ENCODE assay signal across 29 mouse cellular contexts in genomic region chr11:117111967-117112648, GRCm38 (mm10). TPM values are rescaled to one million over a fixed set of nuclear protein-coding genes. Genes with fewer than 3 reads are reported as not detected.
DNase-seq lines count a peak whose midpoint lies in the region; ATAC-seq and TF ChIP-seq lines count a peak whose summit lies in the region.
"Had no signal": no experiment of that assay in that cellular context is flagged by ENCODE, and none has a peak within 500 bp of the region (broad histone marks: within the 10 kb centered on the region; RNA-seq: fewer than 3 reads in every experiment).

No protein-coding gene starts in this region.

- H3K4me2 ChIP-seq in limb, embryonic 15.5 days: no peak overlapping the region
- H3K4me2 ChIP-seq: embryonic facial prominence, embryonic 12.5 days; forebrain, embryonic 12.5 days; heart, embryonic 11.5 days; intestine, embryonic 15.5 days; neural tube, embryonic 13.5 days had no signal

- H3K4me3 ChIP-seq in gastrocnemius, adult 2 months: no peak overlapping the region
- H3K4me3 ChIP-seq in E14TG2a.4 (replicated peaks; ENCODE audit: low read length) (peak overlapping the region; percentile 95; the same call in 1 of the 2 replicates), ES-E14 (ENCODE audit: insufficient read depth in 1 of 2, low read depth in 1 of 2, low read length in 2 of 2, poor library complexity in 1 of 2, severe bottlenecking in 1 of 2) (no peak overlapping the region)
- no peak overlapping the region for H3K4me3 ChIP-seq in limb, embryonic 15.5 days
- no peak overlapping the region for H3K4me3 ChIP-seq in left cerebral cortex, adult 2 months
- H3K4me3 ChIP-seq: embryonic facial prominence, embryonic 12.5 days; erythroblast, embryonic 14.5 days; forebrain, embryonic 12.5 days; hindbrain, embryonic 10.5 days; intestine, embryonic 15.5 days; layer of hippocampus, adult 2 months; midbrain, embryonic 10.5 days; myocyte; neural tube, embryonic 13.5 days had no signal

- in situ Hi-C loops in ES-E14 (cut with MboI; ENCODE audit: low sequenced_read_pairs in 2 of 2, unreplicated experiment in 2 of 2): no loop called here

- no peak for DNase-seq in gastrocnemius, adult 2 months
- DNase-seq in gastrocnemius, postnatal 4 days (ENCODE audit: low spot score in 2 of 2): no peak
- DNase-seq in ES-E14 (ENCODE audit: low read depth, low spot score): no peak
- DNase-seq in adrenal gland, postnatal 10 days: no peak
- DNase-seq in left cerebral cortex, adult 2 months (ENCODE audit: extremely low spot score in 1 of 2, low spot score in 2 of 2): no peak
- DNase-seq: adrenal gland, postnatal 14 days; cerebellum, adult 8-10 months; kidney, adult 8-10 months; kidney, postnatal 14 days; layer of hippocampus, postnatal 36 days; lung, adult 18-20 months; lung, postnatal 10 days; retina, postnatal 1 day had no signal

- no peak for TF ChIP-seq CTCF in gastrocnemius, adult 2 months (IDR thresholded peaks at IDR 0.05)
- TF ChIP-seq CTCF in E14TG2a.4 (conservative IDR thresholded peaks at IDR 0.05; ENCODE audit: low read length): no peak
- no peak for TF ChIP-seq CTCF in left cerebral cortex, adult 2 months (IDR thresholded peaks at IDR 0.05)

- peaks cover 4% of the 10 kb centered on the region for H3K36me3 ChIP-seq in E14TG2a.4 (ENCODE audit: insufficient read depth, low read length)
- H3K36me3 ChIP-seq in ES-E14 (ENCODE audit: control insufficient read depth, insufficient read depth, low read length, poor library complexity, severe bottlenecking): no peaks in the 10 kb centered on the region; the same call in 1 of the 2 replicates
- 0 out of 2 replicates have a peak, but pooled peaks cover under 1% of the 10 kb centered on the region for H3K36me3 ChIP-seq in limb, embryonic 15.5 days
- H3K36me3 ChIP-seq: embryonic facial prominence, embryonic 12.5 days; forebrain, embryonic 12.5 days; intestine, embryonic 15.5 days; neural tube, embryonic 13.5 days had no signal

- H3K9ac ChIP-seq in ES-E14 (ENCODE audit: insufficient read depth, low read depth, low read length, poor library complexity, severe bottlenecking): peak overlapping the region; percentile 35; the same call in 1 of the 2 replicates
- H3K9ac ChIP-seq in limb, embryonic 15.5 days: no peak overlapping the region
- H3K9ac ChIP-seq: embryonic facial prominence, embryonic 12.5 days; forebrain, embryonic 12.5 days; intestine, embryonic 15.5 days; neural tube, embryonic 13.5 days had no signal

- H3K27me3 ChIP-seq in E14TG2a.4 (ENCODE audit: insufficient read depth, low read length): no peaks in the 10 kb centered on the region
- no peaks in the 10 kb centered on the region for H3K27me3 ChIP-seq in limb, embryonic 15.5 days
- H3K27me3 ChIP-seq: embryonic facial prominence, embryonic 12.5 days; forebrain, embryonic 12.5 days; intestine, embryonic 15.5 days; neural tube, embryonic 13.5 days; Patski had no signal

- H3K27ac ChIP-seq in gastrocnemius, adult 2 months: peak overlapping the region; percentile 99
- peak overlapping the region; percentile 80 for H3K27ac ChIP-seq in ES-E14 (ENCODE audit: insufficient read depth, low read depth, low read length, poor library complexity, severe bottlenecking)
- H3K27ac ChIP-seq in limb, embryonic 15.5 days: peak overlapping the region; percentile 99; the same call in 1 of the 2 replicates
- no peak overlapping the region for H3K27ac ChIP-seq in left cerebral cortex, adult 2 months
- H3K27ac ChIP-seq: hindbrain, embryonic 10.5 days; intestine, embryonic 15.5 days; midbrain, embryonic 10.5 days; neural tube, embryonic 13.5 days had no signal

- no peak for ATAC-seq in limb, embryonic 15.5 days (ENCODE audit: insufficient number of reproducible peaks, low FRiP score, low TSS enrichment, low read depth)
- ATAC-seq: activated CD4-positive, CD25-positive, alpha-beta regulatory T cell, adult 4 months; hindbrain, embryonic 16.5 days; intestine, embryonic 15.5 days; midbrain, embryonic 16.5 days; Patski had no signal

- WGBS in limb, embryonic 15.5 days: 82% methylated on average over 11 of the region's 11 CpGs

- intact Hi-C loops in gastrocnemius, adult 2 months (cut with DNase I): no loop called here
- intact Hi-C loops in left cerebral cortex, adult 2 months (cut with DNase I): no loop called here

- H3K9me3 ChIP-seq in E14TG2a.4 (ENCODE audit: low read length): no peaks in the 10 kb centered on the region
- no peaks in the 10 kb centered on the region for H3K9me3 ChIP-seq in ES-E14 (ENCODE audit: control insufficient read depth, insufficient read depth, low read depth, low read length)
- no peaks in the 10 kb centered on the region for H3K9me3 ChIP-seq in limb, embryonic 15.5 days
- H3K9me3 ChIP-seq: embryonic facial prominence, embryonic 12.5 days; forebrain, embryonic 12.5 days; intestine, embryonic 15.5 days; neural tube, embryonic 13.5 days had no signal

- H3K4me1 ChIP-seq in E14TG2a.4 (replicated peaks; ENCODE audit: low read depth, low read length) (peaks cover 77% of the 10 kb centered on the region), ES-E14 (ENCODE audit: control insufficient read depth in 2 of 2, insufficient read depth in 2 of 2, low read length in 2 of 2, poor library complexity in 1 of 2) (peaks cover 0 to 10% of the 10 kb centered on the region in 2 experiments; a peak in 3 of 4 replicates)
- peaks cover 54% of the 10 kb centered on the region for H3K4me1 ChIP-seq in limb, embryonic 15.5 days

TF ChIP-seq in ES-E14, 5 proteins besides CTCF, POLR2A, EP300 and RAD21:
- TF ChIP-seq ZNF384 (IDR thresholded peaks at IDR 0.05; ENCODE audit: low read depth, low read length): no peak
- TF ChIP-seq ZC3H11A (IDR thresholded peaks at IDR 0.05; ENCODE audit: borderline replicate concordance, low read depth, low read length): no peak
- no peak for TF ChIP-seq CHD2 (IDR thresholded peaks at IDR 0.05; ENCODE audit: low read depth, low read length)
- no peak for TF ChIP-seq MAFK (IDR thresholded peaks at IDR 0.05; ENCODE audit: insufficient read depth, low read depth, low read length)
- TF ChIP-seq HCFC1 (IDR thresholded peaks at IDR 0.05; ENCODE audit: borderline replicate concordance, insufficient read depth, low read length): no peak

RNA-seq across cellular contexts. Expression of gene Sec14l1, which starts 2.9 kb away (rescaled TPM):
- 10 to 100 TPM; 52.3 to 52.8 TPM for total RNA-seq in gastrocnemius, adult 2 months (2021)
- 100 to 1,000 TPM; 134 to 144 TPM for total RNA-seq in gastrocnemius, postnatal 4 days (2021)
- 36.7 and 43.6 TPM in 2 replicates for total RNA-seq in ES-E14 (2012; rRNA removed)
- polyA plus RNA-seq in limb, embryonic 15.5 days (2015; fragmentation: Nextera tagmentation; extraction: Ambion mirVana): 59.2 and 69.7 TPM in 2 replicates
- 100 to 1,000 TPM; 101 to 113 TPM for total RNA-seq in adrenal gland, postnatal 10 days (2021)
- total RNA-seq in left cerebral cortex, adult 2 months (2021): 100 to 1,000 TPM; 198 to 229 TPM
